Mouse (Mus musculus): ENCODE measurements at regions not wholly inside any gene's neighbourhood (a gene's known extent, or its start where the extent isn't known, plus 50 kb on each side); places are given as distances from the start of the nearest gene placed in this dataset.
A peak's percentile ranks its signal among the peaks of the same experiment; 100 is the strongest.

- intact Hi-C loops (cut with DNase I), result no loop called here
- DNase-seq (ENCODE audit: low spot score in 2 of 2), result no peak
Observed at GRCm38 (mm10) chr13:60237091-60237490, 59.9 kb upstream of the Gas1 start.

- no peak for DNase-seq (ENCODE audit: low spot score in 2 of 2)
- intact Hi-C loops (cut with DNase I), result no loop called here
Observed at GRCm38 (mm10) chr13:60242447-60243109, 65.4 kb upstream of the Gas1 start.

GRCm38 (mm10) chr13:60243110-60243481 lies 65.9 kb upstream of the Gas1 start:
- intact Hi-C loops (cut with DNase I), result no loop called here
- DNase-seq (ENCODE audit: low spot score in 2 of 2), result no peak

- intact Hi-C loops (cut with DNase I), result no loop called here
- no peak for DNase-seq (ENCODE audit: low spot score in 2 of 2)
Observed at GRCm38 (mm10) chr13:60255162-60255561, 78.0 kb upstream of the Gas1 start.

GRCm38 (mm10) chr13:60255715-60256114 lies 78.5 kb upstream of the Gas1 start:
- no peak for DNase-seq (ENCODE audit: low spot score in 2 of 2)
- intact Hi-C loops (cut with DNase I), result no loop called here

- intact Hi-C loops (cut with DNase I), result no loop called here
- no peak for DNase-seq (ENCODE audit: low spot score in 2 of 2)
Observed at GRCm38 (mm10) chr13:60256997-60257396, 79.8 kb upstream of the Gas1 start.

- no peak for DNase-seq (ENCODE audit: low spot score in 2 of 2)
- intact Hi-C loops (cut with DNase I), result no loop called here
Observed at GRCm38 (mm10) chr13:60257878-60258277, 80.7 kb upstream of the Gas1 start.

- no peak for DNase-seq (ENCODE audit: low spot score in 2 of 2)
Observed at GRCm38 (mm10) chr13:60262449-60263028, 85.4 kb upstream of the Gas1 start.

GRCm38 (mm10) chr13:60264504-60264903 lies 87.3 kb upstream of the Gas1 start:
- intact Hi-C loops (cut with DNase I), result no loop called here
- no peak for DNase-seq (ENCODE audit: low spot score in 2 of 2)

More at GRCm38 (mm10) chr13:60262449-60263028, 85.4 kb upstream of the Gas1 start:
- intact Hi-C loops (cut with DNase I), result no loop called here

GRCm38 (mm10) chr13:60267557-60267956 lies 90.4 kb upstream of the Gas1 start:
- intact Hi-C loops (cut with DNase I), result no loop called here
- no peak for DNase-seq (ENCODE audit: low spot score in 2 of 2)

- intact Hi-C loops (cut with DNase I), result no loop called here
- no peak for DNase-seq (ENCODE audit: low spot score in 2 of 2)
Observed at GRCm38 (mm10) chr13:60268256-60268655, 91.1 kb upstream of the Gas1 start.

GRCm38 (mm10) chr13:60269406-60269841 lies 92.3 kb upstream of the Gas1 start:
- DNase-seq (ENCODE audit: low spot score in 2 of 2), result peak in 1 of 2 experiments; percentile 9
- intact Hi-C loops (cut with DNase I), result no loop called here

GRCm38 (mm10) chr13:60270526-60270925 lies 93.4 kb upstream of the Gas1 start:
- intact Hi-C loops (cut with DNase I), result no loop called here
- DNase-seq (ENCODE audit: low spot score in 2 of 2), result no peak

- intact Hi-C loops (cut with DNase I), result no loop called here
- no peak for DNase-seq (ENCODE audit: low spot score in 2 of 2)
Observed at GRCm38 (mm10) chr13:60273331-60273730, 96.2 kb upstream of the Gas1 start.

- intact Hi-C loops (cut with DNase I), result no loop called here
- no peak for DNase-seq (ENCODE audit: low spot score in 2 of 2)
Observed at GRCm38 (mm10) chr13:60282543-60283251, 105.5 kb upstream of the Gas1 start.

GRCm38 (mm10) chr13:60286525-60287224 lies 109.5 kb upstream of the Gas1 start:
- no peak for DNase-seq (ENCODE audit: low spot score in 2 of 2)
- intact Hi-C loops (cut with DNase I), result no loop called here

- no peak for DNase-seq (ENCODE audit: low spot score in 2 of 2)
- intact Hi-C loops (cut with DNase I), result no loop called here
Observed at GRCm38 (mm10) chr13:60289650-60290049, 112.5 kb upstream of the Gas1 start.

GRCm38 (mm10) chr13:60290820-60291219 lies 113.7 kb upstream of the Gas1 start:
- intact Hi-C loops (cut with DNase I), result no loop called here
- DNase-seq (ENCODE audit: low spot score in 2 of 2), result no peak

GRCm38 (mm10) chr13:60291344-60291743 lies 114.2 kb upstream of the Gas1 start:
- intact Hi-C loops (cut with DNase I), result no loop called here
- DNase-seq (ENCODE audit: low spot score in 2 of 2), result no peak

GRCm38 (mm10) chr13:60296201-60296895 lies 119.2 kb upstream of the Gas1 start:
- intact Hi-C loops (cut with DNase I), result no loop called here
- DNase-seq (ENCODE audit: low spot score in 2 of 2), result no peak

All from left cerebral cortex, postnatal 36 days (tissue).